Mouse (Mus musculus) lung, embryonic 16.5 days (tissue): ENCODE measurements around the gene Irgm1. TPM values are rescaled to one million over a fixed set of nuclear protein-coding genes. Genes with fewer than 3 reads are reported as not detected.
A peak's percentile ranks its signal among the peaks of the same experiment; 100 is the strongest.
"Not testable (repeated sequence)": the region's sequence is repeated elsewhere in the genome, so short reads cannot be mapped to it uniquely, and the experiment has no call there.

Experiments used
- ATAC-seq: fragments of 200-750 bp; cut with Nextera tagmentation; 2 replicates; pipeline ENCODE4 v1.8.0; 2017; ENCODE audit warnings: low read depth, mild to moderate bottlenecking, moderate library complexity
- H3K27ac ChIP-seq: fragments of 300-500 bp; sonication (generic); 2 replicates; pipeline ENCODE4 v1.5.1; 2014; ENCODE audit warnings: mild to moderate bottlenecking, control low read depth, low read length
- H3K27me3 ChIP-seq: fragments of 300-500 bp; sonication (generic); 2 replicates; pipeline ENCODE4 v1.6.1; 2014; ENCODE audit warnings: low read depth, low read length, mixed read lengths; ENCODE audit not compliant: control insufficient read depth, insufficient read depth
- H3K36me3 ChIP-seq: fragments of 300-500 bp; sonication (generic); 2 replicates; pipeline ENCODE4 v1.6.1; 2014; ENCODE audit warnings: low read length; ENCODE audit not compliant: control insufficient read depth, insufficient read depth
- H3K4me1 ChIP-seq: fragments of 300-500 bp; sonication (generic); replicated peaks from 2 replicates; pipeline ENCODE4 v1.6.1; 2014; ENCODE audit warnings: low read length, mixed read lengths; ENCODE audit not compliant: control insufficient read depth, insufficient read depth
- H3K4me2 ChIP-seq: fragments of 300-500 bp; sonication (generic); 2 replicates; pipeline ENCODE4 v1.6.1; 2014; ENCODE audit warnings: low read depth, low read length, control low read depth
- H3K4me3 ChIP-seq: fragments of 300-500 bp; sonication (generic); 2 replicates; pipeline ENCODE4 v1.5.1; 2014; ENCODE audit warnings: mild to moderate bottlenecking, low read length, control low read depth
- H3K9ac ChIP-seq: fragments of 300-500 bp; sonication (generic); 2 replicates; pipeline ENCODE4 v1.6.1; 2014; ENCODE audit warnings: low read length, control low read depth
- H3K9me3 ChIP-seq: fragments of 300-500 bp; sonication (generic); 2 replicates; pipeline ENCODE4 v1.6.1; 2016; ENCODE audit warnings: low read length; ENCODE audit not compliant: control insufficient read depth
- WGBS: fragments of 180-500 bp; shearing (Covaris S2); extraction: QIAGEN DNeasy Blood & Tissue Kit; methylation state at CpG from one replicate; pipeline ENCODE4 v1.1.7; 2014; 5-methylcytosine and 5-hydroxymethylcytosine counted together
- polyA plus RNA-seq: library from polyadenylated mRNA; unstranded; fragments of >200 nt; fragmentation: Nextera tagmentation; extraction: Ambion mirVana; gene quantifications from 2 replicates; pipeline ENCODE4 v1.2.1, GENCODE M21; 2015

The Irgm1 gene
- polyA plus RNA-seq, 1 experiment from 2014 or later = 10.6 TPM

DNA sequence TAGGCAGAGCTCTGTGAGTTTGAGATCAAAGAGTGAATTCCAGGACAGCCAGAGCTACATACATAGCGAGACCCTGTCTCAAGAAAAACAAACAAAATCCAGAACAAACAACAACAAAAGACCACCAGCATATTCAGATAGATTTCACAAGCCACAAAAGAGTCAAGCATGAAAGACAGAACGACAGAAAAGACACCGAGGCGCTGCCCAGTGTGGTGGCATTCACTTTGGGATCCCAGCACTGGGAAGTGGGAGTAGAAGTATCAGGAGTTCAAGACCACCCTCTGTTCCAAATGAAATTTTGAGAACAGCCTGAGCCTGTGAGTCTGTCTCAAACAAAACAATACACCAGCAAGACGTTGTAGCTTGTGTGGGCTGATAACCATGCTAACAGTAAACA lies 24.6 kb downstream of the Irgm1 start:
- H3K4me3 ChIP-seq = no peak overlapping the region
- H3K9me3 ChIP-seq = 0 out of 2 replicates have a peak, but pooled peaks cover 2% of the 10 kb centered on the region
- 57% methylated on average over 5 of the region's 5 CpGs for WGBS
- no peak overlapping the region for H3K27ac ChIP-seq
- no peak for ATAC-seq
- H3K4me2 ChIP-seq = no peak overlapping the region
- no peaks in the 10 kb centered on the region for H3K4me1 ChIP-seq
- no peaks in the 10 kb centered on the region for H3K36me3 ChIP-seq
- no peak overlapping the region for H3K9ac ChIP-seq
- H3K27me3 ChIP-seq = no peaks in the 10 kb centered on the region

GRCm38 (mm10) chr11:48846362-48846761 lies 25.1 kb downstream of the Irgm1 start:
- 72% methylated on average over 2 of the region's 2 CpGs for WGBS
- H3K9ac ChIP-seq, H3K36me3 ChIP-seq, H3K27ac ChIP-seq, H3K4me3 ChIP-seq, H3K4me2 ChIP-seq, H3K4me1 ChIP-seq, H3K9me3 ChIP-seq, ATAC-seq, H3K27me3 ChIP-seq: not testable (repeated sequence)

GRCm38 (mm10) chr11:48845244-48845815 lies 26.2 kb downstream of the Irgm1 start:
- WGBS = 19% methylated on average over 13 of the region's 13 CpGs
- ATAC-seq = no peak
- H3K27me3 ChIP-seq = no peaks in the 10 kb centered on the region
- H3K4me3 ChIP-seq = no peak overlapping the region
- H3K9ac ChIP-seq = no peak overlapping the region
- H3K36me3 ChIP-seq = no peaks in the 10 kb centered on the region
- no peaks in the 10 kb centered on the region for H3K4me1 ChIP-seq
- no peaks in the 10 kb centered on the region for H3K9me3 ChIP-seq
- no peak overlapping the region for H3K4me2 ChIP-seq
- H3K27ac ChIP-seq = no peak overlapping the region

- H3K4me2 ChIP-seq = no peak overlapping the region
- no peaks in the 10 kb centered on the region for H3K4me1 ChIP-seq
- no peak overlapping the region for H3K27ac ChIP-seq
- no peaks in the 10 kb centered on the region for H3K27me3 ChIP-seq
- no peaks in the 10 kb centered on the region for H3K36me3 ChIP-seq
- no peak overlapping the region for H3K9ac ChIP-seq
- H3K9me3 ChIP-seq = no peaks in the 10 kb centered on the region
- ATAC-seq = no peak
- WGBS = 49% methylated on average over 6 of the region's 6 CpGs
- H3K4me3 ChIP-seq = no peak overlapping the region
Observed at GRCm38 (mm10) chr11:48844309-48844708, 27.2 kb downstream of the Irgm1 start.

DNA sequence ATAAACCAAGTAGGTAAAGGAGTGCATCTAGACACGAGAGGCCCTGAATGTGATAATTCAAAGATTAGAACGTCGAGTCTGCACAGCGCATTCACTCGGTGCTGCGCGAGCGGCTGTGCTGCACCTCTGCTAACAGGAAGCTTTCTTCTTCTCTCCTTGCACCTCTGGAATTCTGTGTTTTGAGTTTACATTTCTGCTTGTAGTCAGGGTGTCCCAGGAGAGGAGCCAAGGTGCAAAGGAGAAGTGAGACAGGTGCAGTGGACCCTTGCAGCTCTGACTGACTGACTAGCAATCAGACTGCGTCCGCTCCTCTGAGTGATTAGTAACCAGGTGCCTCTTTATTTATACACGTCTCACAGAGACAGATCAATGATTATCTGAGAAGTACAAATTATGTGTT lies 28.3 kb downstream of the Irgm1 start:
- H3K9ac ChIP-seq = no peak overlapping the region
- H3K36me3 ChIP-seq = no peaks in the 10 kb centered on the region
- H3K4me3 ChIP-seq = no peak overlapping the region
- no peak for ATAC-seq
- H3K9me3 ChIP-seq = no peaks in the 10 kb centered on the region
- H3K4me2 ChIP-seq = no peak overlapping the region
- WGBS = 58% methylated on average over 11 of the region's 11 CpGs
- H3K27ac ChIP-seq = no peak overlapping the region
- H3K4me1 ChIP-seq = peaks cover 5% of the 10 kb centered on the region
- no peaks in the 10 kb centered on the region for H3K27me3 ChIP-seq

DNA sequence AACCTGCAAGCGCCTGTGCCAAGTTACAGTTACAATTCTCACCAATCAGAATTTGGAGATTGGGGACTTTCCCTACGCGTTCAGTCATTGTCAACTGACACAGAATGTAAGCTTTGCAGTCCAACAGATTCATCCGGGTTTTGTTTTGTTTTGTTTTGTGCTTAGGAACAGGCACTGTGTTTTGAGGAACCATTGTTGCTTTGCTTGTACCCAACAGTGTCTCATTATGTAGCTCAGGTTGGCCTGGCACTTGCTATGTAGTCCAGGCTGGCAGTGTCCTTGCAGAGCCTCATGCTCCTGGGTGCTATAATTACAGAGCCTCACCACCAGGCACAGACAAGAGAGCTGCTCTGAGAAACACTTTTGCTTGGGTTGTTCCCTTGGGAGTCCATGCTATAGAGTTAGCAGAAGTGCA lies 29.1 kb downstream of the Irgm1 start:
- Histone ChIP-seq H3K9me3 (no peaks in the 10 kb centered on the region), H3K4me2 (no peak overlapping the region), H3K9ac (no peak overlapping the region), H3K27me3 (no peaks in the 10 kb centered on the region), H3K36me3 (no peaks in the 10 kb centered on the region), H3K4me1 (peaks cover 6% of the 10 kb centered on the region), H3K4me3 (no peak overlapping the region), H3K27ac (no peak overlapping the region)
- 66% methylated on average over 4 of the region's 4 CpGs for WGBS
- ATAC-seq = no peak

DNA sequence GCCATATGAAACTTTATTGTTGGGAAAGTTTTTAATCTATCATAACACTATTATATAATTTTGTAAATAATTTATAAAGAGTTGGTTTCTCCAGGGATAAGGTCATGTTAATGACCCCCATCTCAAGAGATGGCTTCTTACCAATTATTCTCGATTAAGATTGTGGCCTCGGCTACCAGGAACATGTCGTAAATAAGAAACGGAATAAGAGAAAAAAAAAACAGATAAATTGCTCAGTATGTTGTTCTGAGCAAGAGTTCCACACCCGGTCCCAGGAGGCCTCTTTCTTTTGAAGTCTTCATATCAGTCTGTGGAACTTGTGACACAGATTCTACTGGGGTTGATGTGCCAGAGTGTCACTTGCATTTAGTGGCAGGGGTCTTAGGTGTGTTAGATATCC lies 30.3 kb downstream of the Irgm1 start:
- H3K9ac ChIP-seq = no peak overlapping the region
- H3K27me3 ChIP-seq = no peaks in the 10 kb centered on the region
- no peaks in the 10 kb centered on the region for H3K36me3 ChIP-seq
- H3K4me3 ChIP-seq = no peak overlapping the region
- peaks cover 8% of the 10 kb centered on the region for H3K4me1 ChIP-seq
- 71% methylated on average over 5 of the region's 5 CpGs for WGBS
- no peak overlapping the region for H3K27ac ChIP-seq
- no peaks in the 10 kb centered on the region for H3K9me3 ChIP-seq
- ATAC-seq = no peak
- H3K4me2 ChIP-seq = no peak overlapping the region

DNA sequence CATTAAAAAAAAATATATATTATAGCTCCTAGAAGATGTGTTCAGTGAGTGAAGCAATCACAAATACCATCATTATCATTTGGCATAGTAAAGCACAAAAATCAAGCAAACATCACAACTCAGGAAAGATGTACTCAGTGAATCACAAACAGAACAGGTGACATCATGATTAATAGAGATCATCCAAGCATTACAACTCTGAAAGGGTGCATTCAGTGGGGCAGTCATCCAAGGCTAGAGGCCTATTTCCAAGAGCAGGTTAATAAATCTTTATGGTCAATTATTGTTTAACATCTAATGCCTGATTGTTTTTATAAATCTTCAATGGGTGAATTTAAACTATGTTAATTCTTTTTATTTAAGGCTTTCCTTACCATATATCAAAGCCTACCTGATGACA lies 30.7 kb downstream of the Irgm1 start:
- Histone ChIP-seq H3K9ac (no peak overlapping the region), H3K4me3 (no peak overlapping the region), H3K4me1 (peaks cover 8% of the 10 kb centered on the region), H3K4me2 (no peak overlapping the region), H3K27ac (no peak overlapping the region), H3K36me3 (no peaks in the 10 kb centered on the region), H3K27me3 (no peaks in the 10 kb centered on the region), H3K9me3 (no peaks in the 10 kb centered on the region)
- ATAC-seq = no peak

- H3K9ac ChIP-seq = no peak overlapping the region
- 74% methylated on average over 10 of the region's 10 CpGs for WGBS
- H3K27me3 ChIP-seq = no peaks in the 10 kb centered on the region
- no peak overlapping the region for H3K4me3 ChIP-seq
- no peaks in the 10 kb centered on the region for H3K9me3 ChIP-seq
- H3K4me1 ChIP-seq = peaks cover 8% of the 10 kb centered on the region
- H3K27ac ChIP-seq = no peak overlapping the region
- H3K36me3 ChIP-seq = no peaks in the 10 kb centered on the region
- no peak for ATAC-seq
- peak overlapping the region; percentile 91; the same call in 1 of the 2 replicates for H3K4me2 ChIP-seq
Observed at GRCm38 (mm10) chr11:48838879-48839680, 32.4 kb downstream of the Irgm1 start.
